Mouse (Mus musculus) ES-E14 (cell line): ENCODE measurements around the gene Tpst2. TPM values are rescaled to one million over a fixed set of nuclear protein-coding genes. Genes with fewer than 3 reads are reported as not detected.

ENCODE experiments used
- DNase-seq: peaks from one replicate; pipeline ENCODE4 v3.0.0-alpha.2; 2013; ENCODE audit warnings: low read depth, low spot score
- H3K27ac ChIP-seq: 2 replicates; pipeline ENCODE4 v1.5.1; 2012; ENCODE audit warnings: low read depth, mild to moderate bottlenecking, low read length, moderate library complexity, mixed read lengths; ENCODE audit not compliant: poor library complexity, insufficient read depth, severe bottlenecking
- H3K36me3 ChIP-seq: 2 replicates; pipeline ENCODE4 v1.6.1; 2012; ENCODE audit warnings: mild to moderate bottlenecking, low read length, moderate library complexity, mixed read lengths; ENCODE audit not compliant: control insufficient read depth, poor library complexity, insufficient read depth, severe bottlenecking
- H3K4me1 ChIP-seq, 2 experiments: fragments of 150-350 bp in 1 of 2; sonication (generic) in 1 of 2; 2 replicates each; pipeline ENCODE4 v1.6.1; 2012; ENCODE audit warnings: low read length in 2 of 2, mild to moderate bottlenecking in 1 of 2, mixed read lengths in 1 of 2; ENCODE audit not compliant: control insufficient read depth in 2 of 2, insufficient read depth in 2 of 2, poor library complexity in 1 of 2
- H3K4me3 ChIP-seq, 2 experiments: fragments of 150-350 bp in 1 of 2; sonication (generic) in 1 of 2; 2 replicates each; pipeline ENCODE4 v1.5.1; 2012; ENCODE audit warnings: low read length in 2 of 2, low read depth in 1 of 2, mild to moderate bottlenecking in 1 of 2, mixed read lengths in 1 of 2; ENCODE audit not compliant: insufficient read depth in 1 of 2, poor library complexity in 1 of 2, severe bottlenecking in 1 of 2
- H3K9ac ChIP-seq: 2 replicates; pipeline ENCODE4 v1.6.1; 2012; ENCODE audit warnings: low read depth, mild to moderate bottlenecking, low read length, mixed read lengths; ENCODE audit not compliant: poor library complexity, insufficient read depth, severe bottlenecking
- H3K9me3 ChIP-seq: fragments of 150-350 bp; sonication (generic); 2 replicates; pipeline ENCODE4 v1.6.1; 2012; ENCODE audit warnings: low read depth, mild to moderate bottlenecking, low read length; ENCODE audit not compliant: control insufficient read depth, insufficient read depth
- CHD2 ChIP-seq: IDR thresholded peaks from 2 replicates; pipeline ENCODE4 v1.6.1; 2014; ENCODE audit warnings: mild to moderate bottlenecking, low read depth, low read length, inconsistent platforms
- HCFC1 ChIP-seq: IDR thresholded peaks from 2 replicates; pipeline ENCODE4 v1.6.1; 2012; ENCODE audit warnings: low read length, inconsistent platforms, borderline replicate concordance; ENCODE audit not compliant: insufficient read depth
- MAFK ChIP-seq: IDR thresholded peaks from 2 replicates; pipeline ENCODE4 v1.6.1; 2014; ENCODE audit warnings: mild to moderate bottlenecking, low read depth, low read length, inconsistent platforms; ENCODE audit not compliant: insufficient read depth
- ZC3H11A ChIP-seq: IDR thresholded peaks from 2 replicates; pipeline ENCODE4 v1.6.1; 2012; ENCODE audit warnings: low read depth, mild to moderate bottlenecking, inconsistent platforms, low read length, borderline replicate concordance
- ZNF384 ChIP-seq: IDR thresholded peaks from 2 replicates; pipeline ENCODE4 v1.6.1; 2012; ENCODE audit warnings: low read depth, low read length, inconsistent platforms
- in situ Hi-C, 2 experiments: fragments of 600-800 bp; cut with MboI; formaldehyde crosslinking; loops; one replicate each; pipeline ENCODE4 v1.15.1; 2025; ENCODE audit warnings: low sequenced_read_pairs in 2 of 2, inconsistent platforms in 1 of 2; ENCODE audit not compliant: unreplicated experiment in 2 of 2
- total RNA-seq: library from RNA; depleted of rRNA; stranded (reverse); fragments of 300-350 nt; gene quantifications from 2 replicates; pipeline ENCODE4 v1.2.3, GENCODE M21; 2012

Tpst2 gene
- total RNA-seq, 1 experiment, result 82.7 TPM

DNA sequence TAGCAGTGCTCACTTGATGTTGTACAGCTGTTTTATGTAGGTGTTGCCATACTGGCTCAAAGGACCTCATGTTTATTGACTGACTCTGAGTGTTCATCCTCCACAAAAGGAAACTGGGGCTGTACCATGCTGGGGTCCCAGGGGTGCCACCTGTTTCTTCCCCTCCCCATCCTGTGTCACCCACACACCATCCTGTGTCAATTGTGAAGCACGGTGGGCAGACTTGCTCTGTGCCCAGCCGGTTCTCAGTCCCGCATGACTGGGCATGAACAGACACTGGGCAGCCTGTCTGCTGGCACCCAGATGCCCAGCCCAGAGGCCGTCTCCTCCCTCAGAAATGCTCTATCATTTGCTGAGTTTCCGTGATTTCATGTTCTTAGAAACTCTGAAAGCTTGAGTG lies 15.4 kb downstream of the Tpst2 start:
- no peak overlapping the region for H3K4me3 ChIP-seq
- in situ Hi-C loops, result no loop called here
- H3K36me3 ChIP-seq, result no peaks in the 10 kb centered on the region
- H3K9ac ChIP-seq, result no peak overlapping the region
- H3K4me1 ChIP-seq, result peaks cover 3 to 49% of the 10 kb centered on the region in 2 experiments
- no peak for DNase-seq
- H3K27ac ChIP-seq, result no peak overlapping the region
- no peaks in the 10 kb centered on the region for H3K9me3 ChIP-seq
- no peak for TF ChIP-seq CHD2
- TF ChIP-seq ZNF384, result no peak
- TF ChIP-seq MAFK, result no peak
- TF ChIP-seq ZC3H11A, result no peak
- no peak for TF ChIP-seq HCFC1

DNA sequence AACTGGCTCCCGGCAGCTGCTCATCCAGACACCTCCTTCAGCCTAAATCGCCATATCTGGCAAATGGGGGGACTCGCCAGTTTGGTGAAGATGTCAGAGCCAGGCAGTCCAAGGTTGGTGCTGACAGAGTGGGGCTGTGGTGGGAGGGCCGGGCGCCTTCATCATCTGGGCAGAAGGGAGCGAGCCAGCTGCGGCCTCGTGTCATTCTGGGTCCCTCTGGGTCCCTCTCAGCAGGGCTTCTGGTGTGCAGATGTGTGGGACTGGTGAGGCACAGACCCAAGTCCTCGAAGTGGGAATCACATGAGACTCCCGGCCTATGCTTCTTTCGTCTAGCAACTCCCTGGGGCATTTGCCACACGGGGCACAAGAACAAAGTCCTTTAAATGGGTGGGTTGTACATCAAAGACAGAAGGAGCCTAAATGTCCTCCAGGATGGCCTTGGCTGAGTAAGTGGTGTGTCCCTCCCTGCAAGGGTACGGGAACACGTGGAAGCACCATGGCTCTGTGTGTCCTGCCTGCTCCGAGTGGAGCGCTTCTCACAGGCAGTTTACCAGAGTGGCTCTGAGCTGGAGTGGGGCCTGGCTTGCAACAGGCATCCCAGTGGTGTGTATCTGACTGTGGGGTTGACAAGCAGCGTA lies 16.0 kb downstream of the Tpst2 start:
- in situ Hi-C loops, result no loop called here
- Histone ChIP-seq H3K27ac (no peak overlapping the region; the same call in 1 of the 2 replicates), H3K9me3 (no peaks in the 10 kb centered on the region), H3K36me3 (no peaks in the 10 kb centered on the region), H3K9ac (no peak overlapping the region), H3K4me1 (peaks cover 3 to 48% of the 10 kb centered on the region in 2 experiments), H3K4me3 (no peak overlapping the region)
- DNase-seq, result no peak
- TF ChIP-seq ZNF384 (no peak), HCFC1 (no peak), ZC3H11A (no peak), CHD2 (no peak), MAFK (no peak)

- TF ChIP-seq ZC3H11A (no peak), MAFK (no peak), HCFC1 (no peak), CHD2 (no peak)
Measured at GRCm38 (mm10) chr5:112293800-112294199, 17.3 kb downstream of the Tpst2 start.

GRCm38 (mm10) chr5:112294696-112295095 lies 18.2 kb downstream of the Tpst2 start:
- Histone ChIP-seq H3K9me3 (no peaks in the 10 kb centered on the region), H3K36me3 (0 out of 2 replicates have a peak, but pooled peaks cover 2% of the 10 kb centered on the region), H3K4me1 (peaks cover 8 to 50% of the 10 kb centered on the region in 2 experiments), H3K9ac (peak overlapping the region; percentile 15; the same call in 1 of the 2 replicates), H3K4me3 (no peak overlapping the region), H3K27ac (0 out of 2 replicates have a peak overlapping the region, but pooled peaks have one; percentile 41)
- in situ Hi-C loops, result no loop called here
- DNase-seq, result no peak
- TF ChIP-seq HCFC1 (no peak), CHD2 (no peak), ZC3H11A (no peak)

More at GRCm38 (mm10) chr5:112293800-112294199, 17.3 kb downstream of the Tpst2 start:
- no peak for DNase-seq
- H3K9ac ChIP-seq, result no peak overlapping the region
- H3K4me1 ChIP-seq, result peaks cover 3 to 42% of the 10 kb centered on the region in 2 experiments; a peak in 3 of 4 replicates
- in situ Hi-C loops, result no loop called here
- H3K4me3 ChIP-seq, result no peak overlapping the region
- H3K9me3 ChIP-seq, result no peaks in the 10 kb centered on the region
- H3K27ac ChIP-seq, result no peak overlapping the region
- H3K36me3 ChIP-seq, result 0 out of 2 replicates have a peak, but pooled peaks cover 2% of the 10 kb centered on the region

DNA sequence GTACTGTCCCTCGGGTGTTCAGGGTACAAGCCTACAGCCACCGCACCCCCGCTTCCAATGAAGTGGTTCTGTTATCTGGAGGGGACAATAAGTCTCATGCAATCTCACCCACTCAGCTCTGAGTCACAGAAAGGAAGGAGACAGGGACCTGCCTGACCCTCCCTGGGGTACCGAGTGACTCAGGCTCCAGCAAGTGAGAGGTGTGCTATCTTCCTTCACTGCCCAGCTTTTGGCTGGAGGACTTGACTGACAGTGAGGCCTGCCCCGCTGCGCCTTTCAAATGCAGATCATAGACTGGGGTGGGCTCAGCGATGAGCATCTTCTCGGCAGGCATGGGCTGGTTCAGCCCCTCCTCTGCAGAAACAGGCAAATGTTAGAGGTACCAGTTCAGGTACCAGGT lies 18.7 kb downstream of the Tpst2 start:
- no peak for TF ChIP-seq ZC3H11A
- no peak for TF ChIP-seq HCFC1
- TF ChIP-seq ZNF384, result no peak
- no peak for TF ChIP-seq MAFK
- no peak for TF ChIP-seq CHD2
- Histone ChIP-seq H3K36me3 (0 out of 2 replicates have a peak, but pooled peaks cover 2% of the 10 kb centered on the region), H3K9me3 (no peaks in the 10 kb centered on the region), H3K4me3 (no peak overlapping the region), H3K27ac (no peak overlapping the region), H3K4me1 (peaks cover 8 to 53% of the 10 kb centered on the region in 2 experiments), H3K9ac (peak overlapping the region; percentile 15; the same call in 1 of the 2 replicates)
- in situ Hi-C loops, result no loop called here
- peak; percentile 56 for DNase-seq
